Comparison of ENCODE assay signal across 22 mouse cellular contexts in genomic region chrX:98207166-98207565, GRCm38 (mm10). TPM values are rescaled to one million over a fixed set of nuclear protein-coding genes. Genes with fewer than 3 reads are reported as not detected.
DNase-seq lines count a peak whose midpoint lies in the region; ATAC-seq and TF ChIP-seq lines count a peak whose summit lies in the region.
"Had no signal": no experiment of that assay in that cellular context is flagged by ENCODE, and none has a peak within 500 bp of the region (broad histone marks: within the 10 kb centered on the region; RNA-seq: fewer than 3 reads in every experiment).

No protein-coding gene starts in this region.

- H3K9ac ChIP-seq in liver, adult 2 months (ENCODE audit: low read depth, low read length): no peak overlapping the region
- no peak overlapping the region for H3K9ac ChIP-seq in liver, embryonic 12.5 days
- H3K9ac ChIP-seq: embryonic facial prominence, embryonic 13.5 days; forebrain, embryonic 13.5 days; heart, embryonic 15.5 days; hindbrain, embryonic 14.5 days; limb, embryonic 15.5 days had no signal

- no peak overlapping the region for H3K4me2 ChIP-seq in liver, embryonic 12.5 days
- H3K4me2 ChIP-seq: embryonic facial prominence, embryonic 13.5 days; forebrain, embryonic 13.5 days; heart, embryonic 15.5 days; hindbrain, embryonic 14.5 days; limb, embryonic 15.5 days had no signal

- H3K4me1 ChIP-seq in liver, adult 2 months (ENCODE audit: control insufficient read depth, insufficient read depth, low read length): no peaks in the 10 kb centered on the region
- no peaks in the 10 kb centered on the region for H3K4me1 ChIP-seq in liver, embryonic 12.5 days
- H3K4me1 ChIP-seq: embryonic facial prominence, embryonic 13.5 days; forebrain, embryonic 13.5 days; heart, embryonic 15.5 days; limb, embryonic 15.5 days; midbrain, embryonic 10.5 days had no signal

- no peak for ATAC-seq in liver, embryonic 12.5 days
- ATAC-seq: forebrain, embryonic 13.5 days; inflammation-experienced regulatory T-cells, adult 6 months had no signal

- no peak overlapping the region for H3K4me3 ChIP-seq in liver, adult 2 months (ENCODE audit: insufficient read depth, low read depth, low read length)
- H3K4me3 ChIP-seq in liver, embryonic 12.5 days: no peak overlapping the region
- H3K4me3 ChIP-seq in left cerebral cortex, adult 2 months: no peak overlapping the region
- H3K4me3 ChIP-seq: embryonic facial prominence, embryonic 13.5 days; forebrain, embryonic 13.5 days; gastrocnemius, adult 2 months; heart, embryonic 15.5 days; limb, embryonic 15.5 days; midbrain, embryonic 10.5 days had no signal

- H3K27me3 ChIP-seq in liver, adult 2 months (ENCODE audit: control insufficient read depth, insufficient read depth, low read length): no peaks in the 10 kb centered on the region
- no peaks in the 10 kb centered on the region for H3K27me3 ChIP-seq in liver, embryonic 12.5 days (replicated peaks)
- H3K27me3 ChIP-seq: CH12.LX; embryonic facial prominence, embryonic 13.5 days; forebrain, embryonic 13.5 days; heart, embryonic 15.5 days; limb, embryonic 15.5 days had no signal

- DNase-seq in adrenal gland, adult 8-10 months: peak; percentile 29
- DNase-seq in adrenal gland, postnatal 4 days (ENCODE audit: low spot score in 2 of 2): no peak
- DNase-seq in liver, adult 2 months (ENCODE audit: extremely low read depth, low read depth, low spot score): peak; percentile 61
- DNase-seq in adrenal gland, postnatal 10 days: peak; percentile 15
- no peak for DNase-seq in urinary bladder, postnatal 36 days (ENCODE audit: low spot score in 2 of 2)
- no peak for DNase-seq in left cerebral cortex, adult 2 months (ENCODE audit: extremely low spot score in 1 of 2, low spot score in 2 of 2)
- DNase-seq: cerebellum, adult 18-20 months; cerebellum, postnatal 14 days; gastrocnemius, adult 2 months; heart, postnatal 4 days; left cerebral cortex, postnatal 4 days; lung, postnatal 10 days; thymus, postnatal 4 days had no signal

- intact Hi-C loops in left cerebral cortex, adult 2 months (cut with DNase I): no loop called here

- H3K9me3 ChIP-seq in liver, embryonic 12.5 days (replicated peaks): no peaks in the 10 kb centered on the region
- H3K9me3 ChIP-seq: embryonic facial prominence, embryonic 13.5 days; forebrain, embryonic 13.5 days; heart, embryonic 15.5 days; limb, embryonic 15.5 days; midbrain, embryonic 10.5 days had no signal

- 76% methylated on average over 4 of the region's 4 CpGs for WGBS in liver, adult 2 months
- WGBS in liver, embryonic 12.5 days (ENCODE audit: insufficient replicate concordance): 67% methylated on average over 4 of the region's 4 CpGs

- no peak overlapping the region for H3K27ac ChIP-seq in liver, adult 2 months (replicated peaks; ENCODE audit: insufficient read depth, low read depth, low read length)
- no peak overlapping the region for H3K27ac ChIP-seq in liver, embryonic 12.5 days
- H3K27ac ChIP-seq in left cerebral cortex, adult 2 months: no peak overlapping the region
- H3K27ac ChIP-seq: embryonic facial prominence, embryonic 13.5 days; forebrain, embryonic 13.5 days; gastrocnemius, adult 2 months; heart, embryonic 15.5 days; hindbrain, embryonic 14.5 days; limb, embryonic 15.5 days; midbrain, embryonic 10.5 days had no signal

- no peak for TF ChIP-seq POLR2A in liver, adult 2 months (IDR thresholded peaks at IDR 0.05; ENCODE audit: extremely low read depth, insufficient read depth, low read length)

- no peaks in the 10 kb centered on the region for H3K79me2 ChIP-seq in liver, adult 2 months (ENCODE audit: control insufficient read depth, insufficient read depth, low read length)

- no peaks in the 10 kb centered on the region for H3K36me3 ChIP-seq in liver, adult 2 months (ENCODE audit: control insufficient read depth, insufficient read depth, low read length)
- no peaks in the 10 kb centered on the region for H3K36me3 ChIP-seq in liver, embryonic 12.5 days
- H3K36me3 ChIP-seq: embryonic facial prominence, embryonic 13.5 days; heart, embryonic 15.5 days; limb, embryonic 15.5 days; midbrain, embryonic 10.5 days had no signal

- no peak for TF ChIP-seq CTCF in liver, adult 2 months (IDR thresholded peaks at IDR 0.05; ENCODE audit: low read depth, low read length)
- TF ChIP-seq CTCF in left cerebral cortex, adult 2 months (IDR thresholded peaks at IDR 0.05): no peak

RNA-seq across cellular contexts. Expression of gene Ar, which starts 58.6 kb away (rescaled TPM):
- total RNA-seq in adrenal gland, adult 8-10 months (2022): 10 to 100 TPM; 52.6 to 96.5 (median 62.3) TPM
- 10 to 100 TPM; 20.3 to 20.4 TPM for total RNA-seq in adrenal gland, postnatal 4 days (2021)
- 1.7 and 1.8 TPM in 2 replicates for total RNA-seq in liver, adult 2 months (2014; rRNA removed)
- 0.38 and 0.47 TPM in 2 replicates for polyA plus RNA-seq in liver, adult 2 months (2012; rRNA removed)
- polyA plus RNA-seq in liver, embryonic 12.5 days (2016; fragmentation: Nextera tagmentation; extraction: Ambion mirVana): not detected in 2 replicates
- total RNA-seq in adrenal gland, postnatal 10 days (2021): 10 to 100 TPM; 21.3 to 22.7 TPM
- total RNA-seq in left cerebral cortex, adult 2 months (2021): 10 to 100 TPM; 15.4 to 15.6 TPM
- total RNA-seq: CH12.LX had no signal

Comparison
In these comparisons a context has a peak if more than half of its experiments do, and no peak if none do; other contexts are left out.
1. DNase-seq: peak in adrenal gland, adult 8-10 months (single experiment), liver, adult 2 months (single experiment) and adrenal gland, postnatal 10 days (single experiment); none in adrenal gland, postnatal 4 days (0 of 2), urinary bladder, postnatal 36 days (0 of 2) and left cerebral cortex, adult 2 months (0 of 2).